Mouse (Mus musculus) heart, embryonic 13.5 days (tissue): ENCODE measurements around the gene Nanos3. TPM values are rescaled to one million over a fixed set of nuclear protein-coding genes. Genes with fewer than 3 reads are reported as not detected.
A peak's percentile ranks its signal among the peaks of the same experiment; 100 is the strongest.

ENCODE experiments used
- ATAC-seq: fragments of 200-750 bp; cut with Nextera tagmentation; 2 replicates; pipeline ENCODE4 v1.8.0; 2017; ENCODE audit warnings: moderate TSS enrichment; ENCODE audit not compliant: insufficient number of reproducible peaks, low FRiP score, low TSS enrichment; ENCODE audit errors: extremely low read depth
- H3K27ac ChIP-seq: fragments of 300-500 bp; sonication (generic); replicated peaks from 2 replicates; pipeline ENCODE4 v1.5.1; 2015; ENCODE audit warnings: moderate library complexity, mild to moderate bottlenecking, inconsistent platforms
- H3K27me3 ChIP-seq: fragments of 300-500 bp; sonication (generic); replicated peaks from 2 replicates; pipeline ENCODE4 v1.6.1; 2015; ENCODE audit warnings: mild to moderate bottlenecking, inconsistent platforms
- H3K36me3 ChIP-seq: fragments of 300-500 bp; sonication (generic); 2 replicates; pipeline ENCODE4 v1.6.1; 2015; ENCODE audit warnings: mild to moderate bottlenecking, inconsistent platforms
- H3K4me1 ChIP-seq: fragments of 300-500 bp; sonication (generic); 2 replicates; pipeline ENCODE4 v1.6.1; 2015; ENCODE audit warnings: inconsistent platforms
- H3K4me2 ChIP-seq: fragments of 300-500 bp; sonication (generic); 2 replicates; pipeline ENCODE4 v1.6.1; 2015; ENCODE audit warnings: inconsistent platforms, mild to moderate bottlenecking, moderate library complexity
- H3K4me3 ChIP-seq: fragments of 300-500 bp; sonication (generic); 2 replicates; pipeline ENCODE4 v1.5.1; 2015; ENCODE audit warnings: moderate library complexity, mild to moderate bottlenecking, inconsistent platforms
- H3K9ac ChIP-seq: fragments of 300-500 bp; sonication (generic); 2 replicates; pipeline ENCODE4 v1.6.1; 2015; ENCODE audit warnings: inconsistent platforms, mild to moderate bottlenecking, moderate library complexity
- H3K9me3 ChIP-seq: fragments of 300-500 bp; sonication (generic); 2 replicates; pipeline ENCODE4 v1.6.1; 2016; ENCODE audit warnings: inconsistent platforms
- WGBS: fragments of 180-500 bp; shearing (Covaris S2); methylation state at CpG from one replicate; pipeline ENCODE4 v1.1.7; 2015; ENCODE audit warnings: mixed read lengths; 5-methylcytosine and 5-hydroxymethylcytosine counted together
- polyA plus RNA-seq: library from polyadenylated mRNA; unstranded; fragments of >200 nt; fragmentation: Nextera tagmentation; extraction: Ambion mirVana; gene quantifications from 2 replicates; pipeline ENCODE4 v1.2.1, GENCODE M21; 2015

The Nanos3 gene
- polyA plus RNA-seq, 1 experiment from 2014 or later, result 1.9 TPM

DNA sequence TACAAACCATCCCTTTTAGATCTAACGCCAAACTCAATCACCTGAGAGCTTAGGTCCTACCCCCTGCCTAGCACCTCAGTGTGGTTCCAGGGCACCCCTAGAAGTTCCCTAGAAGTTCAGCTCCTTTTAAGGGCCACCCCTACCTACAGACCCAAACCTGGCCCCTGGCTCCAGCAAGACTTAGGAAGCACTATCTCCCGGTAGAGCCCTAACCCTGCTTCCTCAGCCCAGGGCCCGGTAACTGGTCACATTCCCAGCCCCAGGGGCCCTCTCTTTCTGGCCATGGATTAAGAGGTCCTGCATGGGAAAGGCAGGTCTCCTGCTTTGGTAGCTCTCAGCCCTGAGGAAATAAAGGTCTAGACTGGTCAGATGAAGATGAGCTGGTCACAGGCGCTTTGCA lies 5.1 kb downstream of the Nanos3 start:
- peaks cover 66% of the 10 kb centered on the region for H3K4me1 ChIP-seq
- peak overlapping the region; percentile 64 for H3K4me2 ChIP-seq
- 24% methylated on average over 4 of the region's 4 CpGs for WGBS

DNA sequence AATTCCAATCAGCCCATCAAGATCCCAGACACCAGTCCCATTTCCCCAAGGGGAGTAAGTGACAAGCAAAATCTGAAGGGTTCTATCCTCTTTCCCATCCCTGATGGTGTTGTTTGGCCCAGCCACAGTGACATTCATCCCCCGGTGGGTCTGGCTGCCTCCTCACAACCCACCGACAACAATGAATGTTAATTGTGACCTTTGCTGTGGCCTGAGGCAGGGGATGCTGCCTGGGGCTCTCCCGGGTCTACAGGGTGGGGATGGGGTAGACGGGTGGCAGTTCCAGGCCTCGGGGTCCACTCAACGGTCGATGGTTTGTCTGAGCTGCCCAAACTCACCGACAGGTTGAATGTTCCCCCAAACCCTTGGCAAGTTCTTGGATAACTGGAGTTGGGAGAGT lies 6.4 kb downstream of the Nanos3 start:
- no peak overlapping the region for H3K4me3 ChIP-seq
- peaks cover 15% of the 10 kb centered on the region for H3K36me3 ChIP-seq
- 80% methylated on average over 8 of the region's 8 CpGs for WGBS
- H3K4me2 ChIP-seq, result no peak overlapping the region
- H3K27ac ChIP-seq, result no peak overlapping the region
- no peaks in the 10 kb centered on the region for H3K27me3 ChIP-seq
- no peak overlapping the region for H3K9ac ChIP-seq
- H3K9me3 ChIP-seq, result no peaks in the 10 kb centered on the region
- peaks cover 56% of the 10 kb centered on the region for H3K4me1 ChIP-seq
- ATAC-seq, result no peak

More for the DNA sequence above, 5.1 kb downstream of the Nanos3 start:
- no peak for ATAC-seq
- Histone ChIP-seq H3K27me3 (no peaks in the 10 kb centered on the region; the same call in 1 of the 2 replicates), H3K27ac (peak overlapping the region; percentile 41), H3K9ac (peak overlapping the region; percentile 72), H3K9me3 (no peaks in the 10 kb centered on the region), H3K4me3 (peak overlapping the region; percentile 19), H3K36me3 (peaks cover 5% of the 10 kb centered on the region)

DNA sequence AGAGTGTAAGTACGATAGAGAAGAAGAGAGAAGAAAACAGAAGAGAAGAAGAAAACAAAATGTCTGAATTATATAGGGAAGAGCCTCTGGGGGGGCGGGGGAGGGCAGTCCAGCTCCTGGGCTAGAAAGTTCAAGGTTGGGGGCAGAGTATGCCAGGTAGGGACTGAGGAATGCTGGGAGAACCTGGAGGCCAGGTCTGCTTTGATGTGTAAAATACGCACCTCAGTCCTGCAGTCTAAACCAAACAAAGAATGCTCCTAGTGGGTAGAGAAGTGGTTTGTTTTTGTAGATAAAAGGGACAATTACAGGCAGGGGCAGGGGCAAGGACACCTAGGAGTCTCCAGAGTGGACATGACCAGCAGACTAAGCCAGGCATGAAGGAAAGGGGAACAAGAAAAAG lies 7.6 kb downstream of the Nanos3 start:
- H3K27ac ChIP-seq, result no peak overlapping the region
- peaks cover 27% of the 10 kb centered on the region for H3K36me3 ChIP-seq
- H3K9ac ChIP-seq, result no peak overlapping the region
- no peak overlapping the region for H3K4me3 ChIP-seq
- H3K4me1 ChIP-seq, result peaks cover 50% of the 10 kb centered on the region
- no peaks in the 10 kb centered on the region for H3K27me3 ChIP-seq
- no peak for ATAC-seq
- WGBS, result 81% methylated on average over 3 of the region's 3 CpGs
- no peaks in the 10 kb centered on the region for H3K9me3 ChIP-seq
- H3K4me2 ChIP-seq, result no peak overlapping the region

DNA sequence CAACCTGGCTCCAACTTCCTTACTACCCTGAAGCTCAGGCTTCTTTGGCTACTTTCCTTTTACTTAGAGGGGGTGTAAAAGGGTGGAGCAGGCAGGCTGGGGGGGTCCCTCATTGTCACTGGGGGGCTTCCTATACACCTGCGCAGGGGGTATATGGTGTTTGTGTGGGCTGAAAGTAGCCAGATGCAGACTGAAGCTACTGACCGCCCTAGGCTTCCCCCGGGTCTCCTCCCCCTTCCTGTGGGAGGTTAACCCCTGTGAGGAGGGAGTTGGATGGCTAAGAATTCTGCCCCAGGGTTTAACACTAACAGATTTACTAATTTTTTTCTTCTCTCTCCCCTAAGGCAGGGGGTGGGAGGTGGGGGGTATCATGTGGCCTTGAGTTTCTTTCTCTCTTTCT lies 8.5 kb downstream of the Nanos3 start:
- Histone ChIP-seq H3K4me1 (peaks cover 42% of the 10 kb centered on the region), H3K27me3 (no peaks in the 10 kb centered on the region), H3K9ac (peak overlapping the region; percentile 29; the same call in 1 of the 2 replicates), H3K9me3 (no peaks in the 10 kb centered on the region), H3K36me3 (peaks cover 36% of the 10 kb centered on the region), H3K27ac (no peak overlapping the region), H3K4me3 (no peak overlapping the region), H3K4me2 (peak overlapping the region; percentile 12; the same call in 1 of the 2 replicates)
- no peak for ATAC-seq
- WGBS, result 21% methylated on average over 3 of the region's 3 CpGs

DNA sequence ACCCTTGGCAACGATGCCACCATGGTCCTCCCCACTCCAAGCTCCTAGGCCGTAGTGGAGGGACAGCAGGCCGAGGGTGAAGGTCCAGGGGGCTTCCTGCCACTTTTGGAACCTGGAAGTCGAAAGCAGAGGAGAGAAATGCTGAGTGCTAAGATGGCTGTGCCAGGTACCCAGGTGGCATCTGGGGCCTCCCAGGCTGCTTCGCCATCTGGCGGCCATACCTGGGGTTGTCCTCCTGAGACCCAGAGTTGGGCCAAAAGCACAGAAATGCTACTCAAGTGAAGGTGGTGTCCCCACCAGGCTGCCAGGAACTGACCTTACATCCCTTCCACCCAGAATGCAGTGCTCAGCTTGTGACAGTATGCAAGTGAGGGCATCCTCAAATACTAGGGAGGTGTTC lies 11.2 kb downstream of the Nanos3 start:
- Histone ChIP-seq H3K27me3 (no peaks in the 10 kb centered on the region), H3K9ac (no peak overlapping the region), H3K4me2 (no peak overlapping the region), H3K9me3 (no peaks in the 10 kb centered on the region), H3K36me3 (peaks cover 42% of the 10 kb centered on the region), H3K4me1 (peaks cover 15% of the 10 kb centered on the region), H3K4me3 (no peak overlapping the region), H3K27ac (no peak overlapping the region)
- 74% methylated on average over 6 of the region's 6 CpGs for WGBS
- no peak for ATAC-seq

DNA sequence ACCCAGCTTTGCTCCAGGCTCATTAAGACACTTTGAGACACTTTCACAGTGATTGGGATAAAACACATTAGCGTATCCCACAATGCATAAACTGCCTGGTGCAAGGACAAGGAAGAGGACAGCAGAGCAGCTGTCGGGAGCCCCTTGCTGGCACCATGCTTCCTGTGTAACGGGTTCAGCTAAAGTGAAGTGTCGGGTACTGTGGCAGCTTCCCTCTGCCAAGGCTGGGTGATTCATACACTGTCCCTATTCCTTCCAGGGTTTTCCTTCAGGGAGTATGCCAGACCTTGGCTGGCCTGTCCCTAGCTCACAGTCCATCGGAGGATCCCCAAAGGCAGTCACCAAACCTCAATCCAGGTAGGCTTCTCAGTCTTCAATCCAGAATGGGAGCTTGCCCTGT lies 14.9 kb downstream of the Nanos3 start:
- H3K36me3 ChIP-seq, result peaks cover 38% of the 10 kb centered on the region
- peaks cover 27% of the 10 kb centered on the region for H3K4me1 ChIP-seq
- H3K27me3 ChIP-seq, result no peaks in the 10 kb centered on the region
- no peaks in the 10 kb centered on the region for H3K9me3 ChIP-seq
- no peak overlapping the region for H3K27ac ChIP-seq
- ATAC-seq, result no peak
- H3K9ac ChIP-seq, result no peak overlapping the region
- H3K4me3 ChIP-seq, result no peak overlapping the region
- 85% methylated on average over 5 of the region's 5 CpGs for WGBS
- H3K4me2 ChIP-seq, result no peak overlapping the region

DNA sequence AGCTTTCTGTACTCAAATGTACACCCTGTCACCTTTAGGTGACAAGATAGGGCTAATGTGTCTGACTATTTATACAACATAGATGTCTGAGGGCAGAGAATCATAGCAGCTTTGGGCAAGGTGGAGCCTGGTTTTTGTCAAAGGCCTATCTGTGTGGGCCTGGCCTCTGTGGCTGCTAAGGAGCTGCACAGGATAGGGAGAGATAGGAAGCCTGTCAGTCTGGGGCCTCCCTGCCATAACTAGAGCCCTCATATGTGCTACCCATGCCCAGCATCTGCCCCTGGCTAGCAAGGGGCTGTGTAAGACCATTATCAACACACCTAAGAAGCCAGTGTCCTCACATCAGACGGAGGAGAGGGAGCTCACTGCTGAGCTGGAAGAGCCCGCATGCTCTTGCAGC lies 17.3 kb downstream of the Nanos3 start:
- no peak overlapping the region for H3K4me3 ChIP-seq
- no peak overlapping the region for H3K4me2 ChIP-seq
- WGBS, result 61% methylated on average over 2 of the region's 2 CpGs
- no peak for ATAC-seq
- peaks cover 21% of the 10 kb centered on the region for H3K36me3 ChIP-seq
- no peaks in the 10 kb centered on the region for H3K27me3 ChIP-seq
- no peaks in the 10 kb centered on the region for H3K9me3 ChIP-seq
- H3K4me1 ChIP-seq, result peaks cover 29% of the 10 kb centered on the region
- H3K9ac ChIP-seq, result peak overlapping the region; percentile 44; the same call in 1 of the 2 replicates
- H3K27ac ChIP-seq, result no peak overlapping the region

DNA sequence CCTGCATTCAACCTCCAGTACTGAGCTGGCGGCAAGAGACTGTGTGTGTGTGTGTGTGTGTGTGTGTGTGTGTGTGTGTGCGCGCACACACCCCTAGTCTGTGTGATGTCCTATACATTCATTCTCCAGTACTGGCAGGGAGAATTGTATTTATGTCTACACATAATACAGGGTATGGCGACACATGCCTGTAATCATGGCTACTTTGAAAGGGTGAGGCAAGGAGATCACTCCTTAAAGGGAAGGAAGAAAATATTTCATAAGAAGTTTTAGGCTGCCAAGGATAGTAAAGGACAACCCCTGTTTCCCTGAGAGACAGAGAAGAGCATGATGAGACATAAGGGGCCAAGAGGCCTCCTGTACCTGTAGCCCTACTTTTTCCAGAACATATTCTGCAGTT lies 27.4 kb downstream of the Nanos3 start:
- Histone ChIP-seq H3K27ac (no peak overlapping the region), H3K27me3 (no peaks in the 10 kb centered on the region), H3K9me3 (no peaks in the 10 kb centered on the region), H3K4me3 (no peak overlapping the region), H3K36me3 (peaks cover 8% of the 10 kb centered on the region), H3K4me2 (no peak overlapping the region), H3K9ac (no peak overlapping the region), H3K4me1 (no peaks in the 10 kb centered on the region)
- WGBS, result 76% methylated on average over 4 of the region's 4 CpGs
- no peak for ATAC-seq

DNA sequence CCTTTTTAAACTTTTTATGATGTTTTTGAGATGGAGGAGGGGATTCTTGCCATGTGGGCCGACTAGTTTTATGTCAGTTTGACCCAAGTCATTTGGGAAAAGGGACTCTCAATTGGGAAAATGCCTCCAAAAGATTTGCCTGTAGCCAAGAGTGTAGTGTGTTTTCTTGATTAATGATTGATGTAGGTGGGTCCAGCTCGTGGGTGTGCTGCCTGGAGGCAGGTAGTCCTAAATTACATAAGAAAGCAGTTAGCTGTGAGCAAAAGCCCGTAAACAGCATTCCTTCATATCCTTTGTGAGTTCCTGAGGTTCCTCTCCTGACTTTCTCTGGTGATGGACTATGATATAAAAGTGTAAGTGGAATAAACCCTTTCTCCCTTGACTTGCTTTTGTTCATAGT lies 35.8 kb downstream of the Nanos3 start:
- H3K4me1 ChIP-seq, result peaks cover 27% of the 10 kb centered on the region
- whole genome bisulfite sequencing, result 76% methylated on average over 3 of the region's 3 CpGs

DNA sequence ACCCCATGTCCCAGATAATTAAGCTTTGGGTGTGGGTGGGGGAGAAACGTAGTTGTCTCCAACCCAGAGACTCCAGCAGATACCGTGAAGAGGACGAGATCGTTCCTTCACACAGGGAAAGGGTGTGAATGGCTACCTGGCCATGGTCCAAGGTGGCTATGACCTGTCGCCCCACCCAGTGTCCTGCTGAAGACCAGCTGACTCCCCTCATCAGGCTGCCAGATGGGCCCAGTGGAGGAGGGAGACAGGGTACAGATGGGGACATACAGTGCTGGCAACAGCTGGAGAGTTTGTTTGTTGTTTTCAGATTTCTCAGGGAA lies 36.5 kb downstream of the Nanos3 start:
- no peak for ATAC-seq
- Histone ChIP-seq H3K27ac (no peak overlapping the region), H3K4me1 (peaks cover 27% of the 10 kb centered on the region), H3K4me3 (peak overlapping the region; percentile 82), H3K9me3 (no peaks in the 10 kb centered on the region), H3K36me3 (peaks cover 10% of the 10 kb centered on the region), H3K4me2 (peak overlapping the region; percentile 97), H3K9ac (peak overlapping the region; percentile 50; the same call in 1 of the 2 replicates), H3K27me3 (no peaks in the 10 kb centered on the region)
- 61% methylated on average over 5 of the region's 5 CpGs for whole genome bisulfite sequencing

More for the DNA sequence above, 35.8 kb downstream of the Nanos3 start:
- H3K4me3 ChIP-seq, result no peak overlapping the region
- no peak overlapping the region for H3K4me2 ChIP-seq
- peaks cover 3% of the 10 kb centered on the region for H3K36me3 ChIP-seq
- no peak overlapping the region for H3K27ac ChIP-seq
- no peak overlapping the region for H3K9ac ChIP-seq
- H3K9me3 ChIP-seq, result no peaks in the 10 kb centered on the region
- ATAC-seq, result no peak
- H3K27me3 ChIP-seq, result no peaks in the 10 kb centered on the region

DNA sequence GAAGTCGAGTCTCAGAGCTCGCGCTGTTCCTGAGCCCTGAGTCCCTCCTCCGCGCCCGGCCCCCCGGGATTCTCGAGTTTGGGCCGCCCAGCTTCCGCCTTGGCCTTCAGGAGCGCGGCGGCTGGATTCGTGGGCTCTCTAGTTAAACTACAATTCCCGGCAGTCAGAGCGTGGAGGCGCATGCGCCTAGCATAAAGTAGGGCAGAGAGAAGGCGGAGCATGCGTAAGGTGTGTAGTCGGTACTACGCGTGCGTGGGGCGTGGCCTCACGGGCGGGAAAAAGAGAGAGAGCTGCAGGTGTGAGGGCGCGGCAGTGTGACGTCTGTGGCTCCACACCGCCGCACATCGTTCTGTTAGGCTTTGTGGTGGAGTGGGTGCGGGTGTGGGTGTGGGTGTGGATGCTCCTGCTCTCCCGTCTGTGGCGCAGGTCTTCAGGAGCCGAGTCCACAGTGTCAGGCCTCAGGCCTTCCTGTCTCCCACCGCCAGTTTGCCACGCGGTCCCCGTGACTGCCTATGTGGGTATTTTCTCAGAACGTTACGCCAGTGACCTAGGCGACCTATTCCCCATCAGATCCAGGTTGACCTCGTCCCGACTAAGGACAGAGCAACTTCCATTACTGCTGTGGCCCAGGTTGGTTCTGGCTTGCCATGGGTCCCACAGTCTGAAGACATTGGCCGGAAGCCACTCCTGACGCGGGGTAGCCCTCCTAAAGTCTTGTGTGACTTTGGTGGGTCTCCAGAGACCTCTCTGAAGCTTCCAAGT lies 37.1 kb downstream of the Nanos3 start, which contains the start of the genes Cc2d1a and 4930432K21Rik:
TSS of gene Cc2d1a (minus strand) at position 168 of the 762 bp plus-strand sequence.
TSS of gene 4930432K21Rik (plus strand) at position 257 of the 762 bp plus-strand sequence.
- H3K4me3 ChIP-seq, result peak within 1 kb of the TSS; percentile 82
- peak; percentile 88 for ATAC-seq
- H3K27ac ChIP-seq, result 0 out of 2 replicates have a peak within 1 kb of the TSS, but pooled peaks have one; percentile 20
- H3K4me1 ChIP-seq, result peaks cover 27% of the 10 kb centered on the region
- peak within 1 kb of the TSS; percentile 97 for H3K9ac ChIP-seq
- no peaks in the 10 kb centered on the region for H3K27me3 ChIP-seq
- H3K36me3 ChIP-seq, result peaks cover 15% of the 10 kb centered on the region
- H3K9me3 ChIP-seq, result no peaks in the 10 kb centered on the region
- 16% methylated on average over 49 of the region's 49 CpGs for WGBS
- H3K4me2 ChIP-seq, result peak within 1 kb of the TSS; percentile 97

DNA sequence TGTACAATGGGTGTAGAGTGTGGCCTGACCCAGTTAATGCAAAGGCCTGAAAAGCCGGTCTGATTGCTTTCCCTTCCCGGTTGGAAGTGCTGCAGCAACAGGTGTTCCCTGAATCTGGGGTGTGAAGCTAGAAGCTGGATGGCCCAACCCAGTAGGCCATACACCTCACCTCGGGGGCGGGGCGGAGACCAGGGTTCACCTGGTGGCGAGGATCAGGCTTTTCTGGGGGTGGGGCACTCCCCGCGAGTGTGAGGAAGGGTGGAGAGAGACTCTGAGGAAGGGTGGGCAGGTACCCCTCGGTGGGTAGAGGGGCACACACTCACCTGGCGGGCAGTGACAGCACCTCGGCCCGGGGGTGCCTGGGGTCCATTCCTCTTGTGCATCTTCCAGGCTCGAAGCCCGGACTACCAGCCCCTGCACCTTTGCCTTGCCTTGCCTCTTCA lies 37.7 kb downstream of the Nanos3 start:
- 7% methylated on average over 14 of the region's 14 CpGs for WGBS
- Histone ChIP-seq H3K27me3 (no peaks in the 10 kb centered on the region), H3K27ac (0 out of 2 replicates have a peak overlapping the region, but pooled peaks have one; percentile 20), H3K36me3 (peaks cover 21% of the 10 kb centered on the region), H3K9me3 (no peaks in the 10 kb centered on the region), H3K4me2 (peak overlapping the region; percentile 97), H3K4me3 (peak overlapping the region; percentile 82), H3K9ac (peak overlapping the region; percentile 97), H3K4me1 (peaks cover 27% of the 10 kb centered on the region)
- peak; percentile 23; the same call in 1 of the 2 replicates for ATAC-seq
